8 mouse cellular contexts compared by ENCODE assay signal in the genomic region with DNA sequence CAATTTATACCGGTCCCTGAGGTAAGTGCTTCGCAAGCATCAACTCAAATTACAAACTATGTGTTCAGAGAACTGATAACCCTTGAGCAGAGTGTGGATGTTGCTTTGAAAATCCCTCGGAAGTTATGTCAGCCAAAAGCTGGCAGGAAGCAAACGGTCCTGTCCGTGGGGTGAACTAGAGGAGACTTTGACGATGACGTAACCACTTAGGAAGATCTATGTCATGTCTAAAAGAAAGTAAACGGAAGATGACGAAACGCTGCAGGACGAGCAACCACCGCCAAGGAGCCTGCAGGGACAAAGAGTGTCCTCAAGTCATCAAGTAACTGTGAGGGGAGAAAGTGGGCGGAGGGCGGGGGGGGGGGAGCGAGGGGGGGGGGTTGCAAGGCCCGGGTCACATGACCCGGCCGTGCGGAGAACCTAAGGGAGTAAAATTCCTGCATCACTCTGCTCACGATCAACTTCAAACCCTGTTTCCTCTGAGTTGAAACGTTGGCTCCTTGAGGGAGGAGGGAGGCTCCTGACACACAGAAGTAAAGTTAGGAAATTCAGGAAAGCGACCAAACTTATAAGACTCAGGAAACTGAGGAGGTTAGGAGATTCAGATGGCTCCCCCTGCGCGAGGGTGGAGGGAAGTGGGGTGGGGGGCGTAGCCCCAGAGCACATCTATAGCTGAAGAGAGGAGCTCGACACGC. TPM values are rescaled to one million over a fixed set of nuclear protein-coding genes. Genes with fewer than 3 reads are reported as not detected.
DNase-seq lines count a peak whose midpoint lies in the region; ATAC-seq and TF ChIP-seq lines count a peak whose summit lies in the region.

No protein-coding gene starts in this region.

- no peak for TF ChIP-seq POLR2A in liver, adult 2 months (IDR thresholded peaks at IDR 0.05; ENCODE audit: extremely low read depth, insufficient read depth, low read length)

- no peak for TF ChIP-seq EP300 in heart, postnatal 0 days (IDR thresholded peaks at IDR 0.05; ENCODE audit: low read depth)

- H3K4me2 ChIP-seq in heart, postnatal 0 days (ENCODE audit: low read depth, low read length): peak overlapping the region; percentile 77

- no peak for TF ChIP-seq CTCF in liver, adult 2 months (IDR thresholded peaks at IDR 0.05; ENCODE audit: low read depth, low read length)
- no peak for TF ChIP-seq CTCF in heart, postnatal 0 days (IDR thresholded peaks at IDR 0.05; ENCODE audit: low read depth)

- H3K4me3 ChIP-seq in liver, adult 2 months (ENCODE audit: insufficient read depth, low read depth, low read length): peak overlapping the region; percentile 53
- H3K4me3 ChIP-seq in heart, postnatal 0 days (ENCODE audit: low read depth, low read length): peak overlapping the region; percentile 49

- ATAC-seq in heart, postnatal 0 days (ENCODE audit: insufficient read depth, low read depth): peak; percentile 75

- H3K4me1 ChIP-seq in liver, adult 2 months (ENCODE audit: control insufficient read depth, insufficient read depth, low read length): peaks cover 2% of the 10 kb centered on the region; the same call in 1 of the 2 replicates
- no peaks in the 10 kb centered on the region for H3K4me1 ChIP-seq in heart, postnatal 0 days (ENCODE audit: control insufficient read depth, insufficient read depth)

- DNase-seq in liver, adult 2 months (ENCODE audit: extremely low read depth, low read depth, low spot score): peak; percentile 67
- DNase-seq in liver: no peak
- DNase-seq in embryo, embryonic 10.5 days (ENCODE audit: low spot score): peak; percentile 85
- DNase-seq in heart, postnatal 0 days (ENCODE audit: low spot score): peak; percentile 87
- peak; percentile 29 to 59 for DNase-seq in kidney, postnatal 25 days
- DNase-seq in mesoderm, embryonic 11.5 days (ENCODE audit: low read depth, low spot score): peak; percentile 82
- DNase-seq in thymus, postnatal 0 days (ENCODE audit: low spot score): peak; percentile 63
- no peak for DNase-seq in cerebellum, postnatal 4 days (ENCODE audit: low spot score in 2 of 2)

- H3K27ac ChIP-seq in liver, adult 2 months (replicated peaks; ENCODE audit: insufficient read depth, low read depth, low read length): no peak overlapping the region
- H3K27ac ChIP-seq in heart, postnatal 0 days (ENCODE audit: low read depth): peak overlapping the region; percentile 56; the same call in 1 of the 2 replicates

- 5% methylated on average over 26 of the region's 27 CpGs for WGBS in liver, adult 2 months
- WGBS in heart, postnatal 0 days: 2% methylated on average over 24 of the region's 27 CpGs

- H3K9me3 ChIP-seq in heart, postnatal 0 days (replicated peaks; ENCODE audit: control insufficient read depth, low read length): no peaks in the 10 kb centered on the region

- no peaks in the 10 kb centered on the region for H3K79me2 ChIP-seq in liver, adult 2 months (ENCODE audit: control insufficient read depth, insufficient read depth, low read length)

- no peaks in the 10 kb centered on the region for H3K27me3 ChIP-seq in liver, adult 2 months (ENCODE audit: control insufficient read depth, insufficient read depth, low read length)
- H3K27me3 ChIP-seq in heart, postnatal 0 days (ENCODE audit: control insufficient read depth, insufficient read depth, low read length): no peaks in the 10 kb centered on the region

- no peaks in the 10 kb centered on the region for H3K36me3 ChIP-seq in liver, adult 2 months (ENCODE audit: control insufficient read depth, insufficient read depth, low read length)
- H3K36me3 ChIP-seq in heart, postnatal 0 days (replicated peaks; ENCODE audit: control insufficient read depth, insufficient read depth, low read length): no peaks in the 10 kb centered on the region

- peak overlapping the region; percentile 18; the same call in 1 of the 2 replicates for H3K9ac ChIP-seq in liver, adult 2 months (ENCODE audit: low read depth, low read length)
- peak overlapping the region; percentile 51 for H3K9ac ChIP-seq in heart, postnatal 0 days (replicated peaks; ENCODE audit: low read depth, low read length)

RNA-seq across cellular contexts. Expression of gene Cpsf6, which starts 13.5 kb away (rescaled TPM):
- 32.8 and 33.1 TPM in 2 replicates for total RNA-seq in liver, adult 2 months (2014; rRNA removed)
- 17.0 and 23.7 TPM in 2 replicates for polyA plus RNA-seq in liver, adult 2 months (2012; rRNA removed)
- 57.8 and 82.3 TPM in 2 replicates for total RNA-seq in heart, postnatal 0 days (2014; rRNA removed; ENCODE audit: low replicate concordance)
- 53.2 and 55.7 TPM in 2 replicates for polyA plus RNA-seq in heart, postnatal 0 days (2015; fragmentation: Nextera tagmentation; extraction: Ambion mirVana)
- polyA plus RNA-seq in thymus, postnatal 0 days (2015; fragmentation: Nextera tagmentation; extraction: Ambion mirVana): 154 and 161 TPM in 2 replicates

Comparison
In these comparisons a context has a peak if more than half of its experiments do, and no peak if none do; other contexts are left out.
1. DNase-seq: peak in liver, adult 2 months (single experiment), embryo, embryonic 10.5 days (single experiment), heart, postnatal 0 days (single experiment), kidney, postnatal 25 days (2 of 2), mesoderm, embryonic 11.5 days (single experiment) and thymus, postnatal 0 days (single experiment); none in liver (single experiment) and cerebellum, postnatal 4 days (0 of 2).